Mouse (Mus musculus): ENCODE measurements at regions not wholly inside any gene's neighbourhood (a gene's known extent, or its start where the extent isn't known, plus 50 kb on each side); places are given as distances from the start of the nearest gene placed in this dataset.

GRCm38 (mm10) chr12:95937705-95938104, 245.7 kb downstream of the Flrt2 start:
- DNase-seq = no peak

- DNase-seq = no peak
These were observed 248.5 kb downstream of the Flrt2 start for GRCm38 (mm10) chr12:95940465-95941012.

GRCm38 (mm10) chr12:95959786-95960504, 267.9 kb downstream of the Flrt2 start:
- DNase-seq = no peak

GRCm38 (mm10) chr12:95960505-95960871, 268.5 kb downstream of the Flrt2 start:
- no peak for DNase-seq

GRCm38 (mm10) chr12:95962817-95963216, 270.8 kb downstream of the Flrt2 start:
- DNase-seq = peak; percentile 40

GRCm38 (mm10) chr12:95988669-95989288, 296.8 kb downstream of the Flrt2 start:
- no peak for DNase-seq

GRCm38 (mm10) chr12:95994963-95995362, 302.9 kb downstream of the Flrt2 start:
- no peak for DNase-seq

GRCm38 (mm10) chr12:96030180-96030579, 338.2 kb downstream of the Flrt2 start:
- DNase-seq = no peak

- no peak for DNase-seq
These were observed 383.3 kb downstream of the Flrt2 start for GRCm38 (mm10) chr12:96075365-96075764.

- DNase-seq = no peak
These were observed 399.0 kb downstream of the Flrt2 start for GRCm38 (mm10) chr12:96090995-96091394.

- DNase-seq = no peak
These were observed 414.2 kb downstream of the Flrt2 start for GRCm38 (mm10) chr12:96106254-96106653.

GRCm38 (mm10) chr12:96114727-96115379, 422.8 kb downstream of the Flrt2 start:
- DNase-seq = no peak

GRCm38 (mm10) chr12:96117553-96117952, 425.5 kb downstream of the Flrt2 start:
- no peak for DNase-seq

GRCm38 (mm10) chr12:96124156-96124931, 432.3 kb downstream of the Flrt2 start:
- no peak for DNase-seq

GRCm38 (mm10) chr12:96129870-96130454, 437.9 kb downstream of the Flrt2 start:
- no peak for DNase-seq

GRCm38 (mm10) chr12:96130796-96131512, 438.9 kb downstream of the Flrt2 start:
- DNase-seq = no peak

GRCm38 (mm10) chr12:96134136-96134535, 442.1 kb downstream of the Flrt2 start:
- DNase-seq = no peak

GRCm38 (mm10) chr12:96141748-96142147, 449.7 kb downstream of the Flrt2 start:
- DNase-seq = no peak

GRCm38 (mm10) chr12:96154095-96154494, 462.1 kb downstream of the Flrt2 start:
- DNase-seq = no peak

GRCm38 (mm10) chr12:96167551-96167950, 475.5 kb downstream of the Flrt2 start:
- DNase-seq = no peak

GRCm38 (mm10) chr12:96198928-96199327, 506.9 kb downstream of the Flrt2 start:
- DNase-seq = no peak

Measured in adrenal gland, adult 2 months (tissue).